Mouse (Mus musculus) large intestine, adult 2 months (tissue): Measurements from ENCODE around the gene Bola2. TPM values are rescaled to one million over a fixed set of nuclear protein-coding genes. Genes with fewer than 3 reads are reported as not detected.

Experiments
- DNase-seq: peaks from one replicate; pipeline ENCODE4 v3.0.0-alpha.2; 2012; ENCODE audit warnings: low read depth, low spot score
- WGBS: fragments of 180-500 bp; shearing (Covaris S2); methylation state at CpG from one replicate; pipeline ENCODE4 v1.1.7; 2018; 5-methylcytosine and 5-hydroxymethylcytosine counted together
- polyA plus RNA-seq: library from polyadenylated mRNA; depleted of rRNA; stranded (reverse); fragments of >200 nt; gene quantifications from 2 replicates; pipeline ENCODE4 v1.2.3, GENCODE M21; 2012; rRNA removed

Bola2 gene
- polyA plus RNA-seq, 1 experiment, result 63.3 TPM

- peak; percentile 60 for DNase-seq
- 13% methylated on average over 6 of the region's 6 CpGs for WGBS
Measured at GRCm38 (mm10) chr7:126746798-126747197, 51.6 kb downstream of the Bola2 start.

- DNase-seq, result peak; percentile 76
- 21% methylated on average over 7 of the region's 7 CpGs for WGBS
Measured at GRCm38 (mm10) chr7:126748824-126749223, 53.6 kb downstream of the Bola2 start.

Other genes starting within 250 kb of the Bola2 start
- gene Atp2a1, start 232.3 kb upstream of the Bola2 start, polyA plus RNA-seq, result 0.30 and 3.6 TPM in 2 replicates
- gene Sh2b1, start 220.0 kb upstream of the Bola2 start, polyA plus RNA-seq, result 43.2 and 51.9 TPM in 2 replicates
- 163 and 178 TPM in 2 replicates for gene Tufm, start 208.0 kb upstream of the Bola2 start, polyA plus RNA-seq
- gene Atxn2l, start 192.0 kb upstream of the Bola2 start, polyA plus RNA-seq, result 63.3 and 106 TPM in 2 replicates
- 89.5 and 103 TPM in 2 replicates for gene Eif3c, start 129.0 kb upstream of the Bola2 start, polyA plus RNA-seq
- 1.6 and 3.5 TPM in 2 replicates for gene Apobr, start 110.5 kb upstream of the Bola2 start, polyA plus RNA-seq
- 35.0 and 37.1 TPM in 2 replicates for gene Cln3, start 109.6 kb upstream of the Bola2 start, polyA plus RNA-seq
- gene Il27, start 100.5 kb upstream of the Bola2 start, polyA plus RNA-seq, result 0.16 and 0.37 TPM in 2 replicates
- 37.6 and 54.5 TPM in 2 replicates for gene Nupr1, start 64.5 kb upstream of the Bola2 start, polyA plus RNA-seq
- 27.6 and 30.2 TPM in 2 replicates for gene Sgf29, start 46.1 kb upstream of the Bola2 start, polyA plus RNA-seq
- gene Sult1a1, start 19.0 kb upstream of the Bola2 start, polyA plus RNA-seq, result 8.5 and 9.5 TPM in 2 replicates
- 8.8 and 12.0 TPM in 2 replicates for gene Slx1b, start 383 bp downstream of the Bola2 start, polyA plus RNA-seq
- gene Coro1a, start 12.4 kb downstream of the Bola2 start, polyA plus RNA-seq, result 137 and 143 TPM in 2 replicates
- gene Mapk3, start 64.2 kb downstream of the Bola2 start, polyA plus RNA-seq, result 497 and 498 TPM in 2 replicates
- 32.7 and 34.4 TPM in 2 replicates for gene Gdpd3, start 70.9 kb downstream of the Bola2 start, polyA plus RNA-seq
- 84.4 and 90.5 TPM in 2 replicates for gene Ypel3, start 81.6 kb downstream of the Bola2 start, polyA plus RNA-seq
- 0.87 and 1.6 TPM in 2 replicates for gene Tbx6, start 86.1 kb downstream of the Bola2 start, polyA plus RNA-seq
- gene Ppp4c, start 97.1 kb downstream of the Bola2 start, polyA plus RNA-seq, result 245 and 253 TPM in 2 replicates
- gene Fam57b, start 102.3 kb downstream of the Bola2 start, polyA plus RNA-seq, result 1.9 and 2.6 TPM in 2 replicates
- gene 4930451I11Rik, start 136.2 kb downstream of the Bola2 start, polyA plus RNA-seq, result not detected in 2 replicates
- not detected in 2 replicates for gene Doc2a, start 152.0 kb downstream of the Bola2 start, polyA plus RNA-seq
- 9.4 and 13.4 TPM in 2 replicates for gene Hirip3, start 166.6 kb downstream of the Bola2 start, polyA plus RNA-seq
- gene Ino80e, start 167.0 kb downstream of the Bola2 start, polyA plus RNA-seq, result 36.5 and 39.3 TPM in 2 replicates
- 37.8 and 51.7 TPM in 2 replicates for gene Taok2, start 189.3 kb downstream of the Bola2 start, polyA plus RNA-seq
- 64.4 and 92.1 TPM in 2 replicates for gene Tmem219, start 227.5 kb downstream of the Bola2 start, polyA plus RNA-seq
- gene Kctd13, start 233.5 kb downstream of the Bola2 start, polyA plus RNA-seq, result 9.5 and 13.9 TPM in 2 replicates